Mouse (Mus musculus) stomach, postnatal 0 days (tissue): ENCODE data around the gene H2-Q4. TPM values are rescaled to one million over a fixed set of nuclear protein-coding genes. Genes with fewer than 3 reads are reported as not detected.
"Not testable (repeated sequence)": the region's sequence is repeated elsewhere in the genome, so short reads cannot be mapped to it uniquely, and the experiment has no call there.

ENCODE experiments used
- ATAC-seq: fragments of 200-750 bp; cut with Nextera tagmentation; 2 replicates; pipeline ENCODE4 v1.8.0; 2017; ENCODE audit not compliant: low FRiP score, low TSS enrichment
- DNase-seq: peaks from one replicate; pipeline ENCODE4 v3.0.0-alpha.2; 2016; ENCODE audit warnings: low spot score
- H3K27ac ChIP-seq: fragments of 300-500 bp; sonication (generic); replicated peaks from 2 replicates; pipeline ENCODE4 v1.5.1; 2014; ENCODE audit warnings: mild to moderate bottlenecking, control low read depth
- H3K27me3 ChIP-seq: fragments of 300-500 bp; sonication (generic); 2 replicates; pipeline ENCODE4 v1.6.1; 2014; ENCODE audit warnings: low read length; ENCODE audit not compliant: control insufficient read depth, insufficient read depth
- H3K36me3 ChIP-seq: fragments of 300-500 bp; sonication (generic); 2 replicates; pipeline ENCODE4 v1.6.1; 2014; ENCODE audit warnings: low read length, mixed read lengths; ENCODE audit not compliant: control insufficient read depth, insufficient read depth
- H3K4me1 ChIP-seq: fragments of 300-500 bp; sonication (generic); replicated peaks from 2 replicates; pipeline ENCODE4 v1.6.1; 2014; ENCODE audit warnings: antibody characterized with exemption; ENCODE audit not compliant: control insufficient read depth, insufficient read depth
- H3K4me2 ChIP-seq: fragments of 300-500 bp; sonication (generic); replicated peaks from 2 replicates; pipeline ENCODE4 v1.6.1; 2014; ENCODE audit warnings: low read depth, mild to moderate bottlenecking, control low read depth, moderate library complexity
- H3K4me3 ChIP-seq: fragments of 300-500 bp; sonication (generic); 2 replicates; pipeline ENCODE4 v1.5.1; 2014; ENCODE audit warnings: low read depth, low read length, control low read depth
- H3K9ac ChIP-seq: fragments of 300-500 bp; sonication (generic); 2 replicates; pipeline ENCODE4 v1.6.1; 2014; ENCODE audit warnings: mild to moderate bottlenecking, low read length, control low read depth, mixed read lengths
- H3K9me3 ChIP-seq: fragments of 300-500 bp; sonication (generic); 2 replicates; pipeline ENCODE4 v1.6.1; 2016; ENCODE audit warnings: low read length; ENCODE audit not compliant: control insufficient read depth
- CTCF ChIP-seq: IDR thresholded peaks from 2 replicates; pipeline ENCODE4 v1.5.1; 2016; ENCODE audit warnings: antibody characterized with exemption, low read depth, mild to moderate bottlenecking, moderate library complexity
- EP300 ChIP-seq: optimal IDR thresholded peaks from 2 replicates; pipeline ENCODE3; 2016; ENCODE audit warnings: antibody characterized with exemption
- WGBS: fragments of 180-500 bp; shearing (Covaris S2); extraction: QIAGEN DNeasy Blood & Tissue Kit; methylation state at CpG from one replicate; pipeline ENCODE4 v1.1.7; 2014; 5-methylcytosine and 5-hydroxymethylcytosine counted together
- polyA plus RNA-seq: library from polyadenylated mRNA; unstranded; fragments of >200 nt; fragmentation: Nextera tagmentation; extraction: Ambion mirVana; gene quantifications from 2 replicates; pipeline ENCODE4 v1.2.1, GENCODE M21; 2015

The H2-Q4 gene
- polyA plus RNA-seq, 1 experiment from 2014 or later: 2.7 TPM

DNA sequence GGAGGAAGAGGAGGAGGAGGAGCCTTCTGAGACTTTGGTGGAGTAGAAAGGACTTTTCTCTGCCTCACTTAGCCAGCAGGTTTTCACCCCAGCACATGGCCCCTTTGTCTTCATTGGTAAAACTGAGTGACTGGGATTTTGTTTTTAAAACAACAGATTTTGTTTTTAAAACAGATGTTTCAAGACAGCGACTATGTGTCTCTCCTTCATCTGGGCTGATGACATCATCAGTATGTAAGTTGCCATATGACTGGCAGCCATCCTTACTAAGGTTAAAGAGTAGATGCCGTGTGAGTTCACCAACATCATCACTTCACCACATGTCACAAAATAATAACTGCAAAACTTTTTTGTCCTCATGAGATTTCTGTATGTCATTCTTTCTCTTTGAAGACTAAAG is 25.3 kb upstream of the H2-Q4 start:
- H3K9me3 ChIP-seq: no peaks in the 10 kb centered on the region
- H3K4me1 ChIP-seq: no peaks in the 10 kb centered on the region
- no peaks in the 10 kb centered on the region for H3K36me3 ChIP-seq
- H3K4me3 ChIP-seq: no peak overlapping the region
- 67% methylated on average over 2 of the region's 2 CpGs for WGBS
- H3K4me2 ChIP-seq: no peak overlapping the region
- H3K27me3 ChIP-seq: no peaks in the 10 kb centered on the region; the same call in 1 of the 2 replicates
- no peak overlapping the region for H3K27ac ChIP-seq
- no peak overlapping the region for H3K9ac ChIP-seq
- ATAC-seq: no peak
- DNase-seq: no peak
- TF ChIP-seq EP300 (no peak), CTCF (no peak)

DNA sequence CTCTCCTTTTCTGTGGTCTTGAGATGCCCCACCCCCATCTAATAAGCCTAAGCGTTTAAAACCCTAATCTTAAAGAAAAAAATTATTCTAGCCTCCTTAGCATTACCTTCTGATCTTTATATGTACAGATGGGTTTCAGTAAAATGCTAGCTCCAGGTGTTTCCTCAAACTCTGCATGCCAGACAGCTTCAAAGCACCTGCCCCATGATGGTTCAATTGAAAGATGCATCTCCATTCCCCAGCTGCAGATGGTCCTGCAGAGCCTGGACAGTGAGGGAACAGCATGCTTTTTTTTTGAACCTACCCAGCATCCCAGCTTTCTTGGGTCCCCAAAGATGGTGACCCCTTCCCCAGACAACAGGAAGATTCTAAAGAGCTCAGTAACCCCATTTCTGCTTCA is 22.3 kb upstream of the H2-Q4 start:
- Histone ChIP-seq H3K4me3 (no peak overlapping the region), H3K9me3 (no peaks in the 10 kb centered on the region), H3K27ac (no peak overlapping the region), H3K4me1 (no peaks in the 10 kb centered on the region), H3K27me3 (no peaks in the 10 kb centered on the region; the same call in 1 of the 2 replicates), H3K4me2 (no peak overlapping the region), H3K9ac (no peak overlapping the region), H3K36me3 (no peaks in the 10 kb centered on the region)
- no peak for DNase-seq
- ATAC-seq: no peak
- TF ChIP-seq CTCF: no peak
- WGBS: 9% methylated on average over 1 of the region's 1 CpGs

GRCm38 (mm10) chr17:35358763-35359469 is 20.5 kb upstream of the H2-Q4 start:
- Histone ChIP-seq H3K27ac (no peak overlapping the region), H3K4me1 (no peaks in the 10 kb centered on the region), H3K4me3 (peak overlapping the region; percentile 40), H3K36me3 (no peaks in the 10 kb centered on the region), H3K27me3 (no peaks in the 10 kb centered on the region; the same call in 1 of the 2 replicates), H3K9ac (peak overlapping the region; percentile 51), H3K4me2 (peak overlapping the region; percentile 68), H3K9me3 (no peaks in the 10 kb centered on the region)
- TF ChIP-seq EP300: no peak
- TF ChIP-seq CTCF: no peak
- DNase-seq (peak; percentile 15), ATAC-seq (no peak)
- WGBS: 11% methylated on average over 35 of the region's 38 CpGs

DNA sequence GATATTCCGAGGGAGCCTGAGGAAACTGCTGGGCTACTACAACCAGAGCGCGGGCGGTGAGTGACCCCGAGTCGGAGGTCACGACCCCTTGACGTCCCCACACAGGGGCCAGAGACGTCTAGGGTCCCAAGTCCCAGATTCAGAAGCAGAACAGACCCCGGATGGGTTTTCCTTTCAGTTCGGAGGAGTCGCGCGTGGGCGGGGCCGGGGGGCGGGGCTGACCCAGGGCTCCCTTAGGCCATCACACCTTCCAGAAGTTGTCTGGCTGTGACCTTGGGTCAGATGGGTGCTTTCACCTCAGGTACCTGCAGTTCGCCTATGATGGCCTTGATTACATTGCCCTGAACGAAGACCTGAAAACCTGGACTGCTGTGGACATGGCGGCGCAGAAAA is 20.0 kb upstream of the H2-Q4 start:
- Histone ChIP-seq H3K4me3 (peak overlapping the region; percentile 40), H3K9ac (peak overlapping the region; percentile 51), H3K9me3 (no peaks in the 10 kb centered on the region), H3K27me3 (no peaks in the 10 kb centered on the region; the same call in 1 of the 2 replicates), H3K4me1 (no peaks in the 10 kb centered on the region), H3K27ac (no peak overlapping the region), H3K36me3 (no peaks in the 10 kb centered on the region), H3K4me2 (peak overlapping the region; percentile 68)
- 24% methylated on average over 21 of the region's 21 CpGs for WGBS
- no peak for DNase-seq
- TF ChIP-seq CTCF: no peak
- no peak for TF ChIP-seq EP300
- ATAC-seq: no peak; the same call in 1 of the 2 replicates

- TF ChIP-seq CTCF: no peak
- TF ChIP-seq EP300: no peak
- Histone ChIP-seq H3K36me3 (no peaks in the 10 kb centered on the region), H3K27me3 (no peaks in the 10 kb centered on the region), H3K4me3 (peak overlapping the region; percentile 70), H3K27ac (no peak overlapping the region), H3K4me1 (no peaks in the 10 kb centered on the region), H3K9ac (peak overlapping the region; percentile 70), H3K9me3 (no peaks in the 10 kb centered on the region), H3K4me2 (peak overlapping the region; percentile 98)
- WGBS: 2% methylated on average over 67 of the region's 70 CpGs
- peak; percentile 74 for ATAC-seq
- peak; percentile 70 for DNase-seq
Observed at GRCm38 (mm10) chr17:35379729-35380451, 473 bp downstream of the H2-Q4 start.

DNA sequence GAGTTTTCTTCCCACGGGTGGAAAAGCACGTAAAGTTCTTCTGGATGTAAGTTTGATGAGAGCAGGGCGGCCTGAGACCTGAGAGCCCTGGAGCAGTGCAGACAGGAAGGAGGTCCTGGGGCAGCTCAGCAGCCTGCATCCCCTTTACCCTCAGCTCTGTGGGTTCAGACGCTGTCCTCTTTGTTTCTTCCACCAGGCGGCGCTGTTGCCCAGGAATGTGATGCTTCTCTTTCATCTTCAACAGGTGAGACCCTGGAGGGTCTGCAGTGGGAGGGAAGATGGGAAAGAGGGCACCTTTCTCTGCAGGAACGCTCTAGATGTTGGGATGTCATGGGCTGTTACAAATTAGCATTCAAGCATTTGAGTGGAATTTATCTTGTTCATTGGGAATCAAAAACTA is 10.4 kb downstream of the H2-Q4 start:
- H3K9me3 ChIP-seq, H3K4me2 ChIP-seq, ATAC-seq, H3K4me1 ChIP-seq, H3K36me3 ChIP-seq, H3K27me3 ChIP-seq, H3K4me3 ChIP-seq, H3K27ac ChIP-seq, H3K9ac ChIP-seq: not testable (repeated sequence)
- WGBS: 7% methylated on average over 7 of the region's 7 CpGs
- peak; percentile 66 for TF ChIP-seq CTCF
- peak; percentile 42 for DNase-seq

GRCm38 (mm10) chr17:35392671-35393070 is 13.3 kb downstream of the H2-Q4 start:
- H3K4me2 ChIP-seq, H3K4me1 ChIP-seq, H3K27me3 ChIP-seq, H3K9ac ChIP-seq, H3K36me3 ChIP-seq, H3K4me3 ChIP-seq, ATAC-seq, DNase-seq, H3K27ac ChIP-seq, H3K9me3 ChIP-seq: not testable (repeated sequence)
- 53% methylated on average over 2 of the region's 2 CpGs for WGBS

- H3K27ac ChIP-seq, DNase-seq, H3K9ac ChIP-seq, H3K27me3 ChIP-seq, H3K9me3 ChIP-seq, H3K36me3 ChIP-seq, H3K4me3 ChIP-seq, H3K4me1 ChIP-seq: not testable (repeated sequence)
- peak; percentile 94 for ATAC-seq
- 3% methylated on average over 41 of the region's 75 CpGs for WGBS
- H3K4me2 ChIP-seq: peak overlapping the region; percentile 35
Observed at GRCm38 (mm10) chr17:35393864-35394800, 14.7 kb downstream of the H2-Q4 start.
